ENCODE assay signal across 9 mouse cellular contexts in the genomic region with DNA sequence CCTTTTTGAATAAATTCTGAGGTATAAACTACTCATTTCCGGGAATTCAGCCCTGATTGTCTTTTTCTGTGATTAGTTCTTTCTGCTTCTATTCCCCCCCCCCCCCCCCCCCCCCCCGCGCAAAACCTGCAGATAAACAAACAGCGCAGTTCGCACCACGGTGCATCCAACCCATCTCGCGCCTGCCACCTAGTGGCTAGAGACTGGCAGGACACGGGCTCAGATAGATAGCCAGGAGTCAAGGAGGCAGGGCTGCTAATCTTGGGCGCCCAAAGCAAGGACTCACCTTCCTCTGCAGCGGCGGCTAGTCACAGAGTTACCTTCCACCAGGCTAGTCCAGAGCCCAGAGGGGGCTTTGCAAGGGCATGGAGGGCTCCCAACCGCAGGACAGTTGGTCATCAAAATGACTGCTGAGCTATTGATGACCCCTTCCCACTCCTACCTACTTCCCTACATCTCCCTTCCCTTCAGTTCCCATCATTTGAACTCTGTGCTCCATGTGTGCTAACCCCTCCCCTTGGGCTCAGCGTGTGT. TPM values are rescaled to one million over a fixed set of nuclear protein-coding genes. Genes with fewer than 3 reads are reported as not detected.
DNase-seq lines count a peak whose midpoint lies in the region; ATAC-seq and TF ChIP-seq lines count a peak whose summit lies in the region.
"Had no signal": no experiment of that assay in that cellular context is flagged by ENCODE, and none has a peak within 500 bp of the region (broad histone marks: within the 10 kb centered on the region; RNA-seq: fewer than 3 reads in every experiment).

No protein-coding gene starts in this region.

- no peak for TF ChIP-seq EP300 in liver, postnatal 0 days (IDR thresholded peaks at IDR 0.05; ENCODE audit: low read depth)

- H3K9ac ChIP-seq in liver, postnatal 0 days (replicated peaks): no peak overlapping the region
- H3K9ac ChIP-seq: heart, embryonic 15.5 days had no signal

- ATAC-seq in liver, postnatal 0 days: peak; percentile 47; the same call in 1 of the 2 replicates

- peak; percentile 68 to 75 for DNase-seq in CD8-positive naive resting alpha-beta T cell, adult 2 months (ENCODE audit: low read depth in 2 of 2, low spot score in 2 of 2)
- DNase-seq in adrenal gland, postnatal 10 days: peak; percentile 90
- peak; percentile 67 for DNase-seq in embryo, embryonic 11.5 days (ENCODE audit: low read depth, low spot score)
- DNase-seq in heart, embryonic 10.5 days (ENCODE audit: low spot score): peak; percentile 83
- peak; percentile 85 for DNase-seq in kidney, postnatal 14 days
- DNase-seq in liver, postnatal 0 days: peak; percentile 85
- DNase-seq in ovary, postnatal 36 days (ENCODE audit: low spot score): peak; percentile 77
- DNase-seq in thymus, postnatal 14 days: peak; percentile 80

- peak; percentile 85 for TF ChIP-seq CTCF in liver, postnatal 0 days (IDR thresholded peaks at IDR 0.05; ENCODE audit: low read depth)

- no peaks in the 10 kb centered on the region for H3K4me1 ChIP-seq in heart, embryonic 10.5 days
- H3K4me1 ChIP-seq in liver, postnatal 0 days (ENCODE audit: insufficient read depth): no peaks in the 10 kb centered on the region
- H3K4me1 ChIP-seq: heart, embryonic 15.5 days had no signal

- WGBS in heart, embryonic 10.5 days: 5% methylated on average over 10 of the region's 14 CpGs
- WGBS in liver, postnatal 0 days (ENCODE audit: insufficient replicate concordance): 3% methylated on average over 12 of the region's 14 CpGs

- H3K27ac ChIP-seq in heart, embryonic 10.5 days: no peak overlapping the region
- no peak overlapping the region for H3K27ac ChIP-seq in liver, postnatal 0 days (ENCODE audit: low read depth)
- H3K27ac ChIP-seq: heart, embryonic 15.5 days had no signal

- H3K27me3 ChIP-seq in heart, embryonic 10.5 days (ENCODE audit: insufficient read depth, poor library complexity, severe bottlenecking): peaks cover 44% of the 10 kb centered on the region
- peaks cover 5% of the 10 kb centered on the region; the same call in 1 of the 2 replicates for H3K27me3 ChIP-seq in liver, postnatal 0 days (ENCODE audit: insufficient read depth, low read length)

- no peaks in the 10 kb centered on the region for H3K36me3 ChIP-seq in heart, embryonic 10.5 days
- H3K36me3 ChIP-seq in liver, postnatal 0 days (replicated peaks; ENCODE audit: insufficient read depth, low read length): no peaks in the 10 kb centered on the region
- H3K36me3 ChIP-seq: heart, embryonic 15.5 days had no signal

- no peak overlapping the region for H3K4me3 ChIP-seq in heart, embryonic 10.5 days
- H3K4me3 ChIP-seq in liver, postnatal 0 days (ENCODE audit: low read depth, low read length): no peak overlapping the region
- H3K4me3 ChIP-seq: heart, embryonic 15.5 days had no signal

- no peaks in the 10 kb centered on the region for H3K9me3 ChIP-seq in heart, embryonic 10.5 days
- no peaks in the 10 kb centered on the region for H3K9me3 ChIP-seq in liver, postnatal 0 days (ENCODE audit: low read length)
- H3K9me3 ChIP-seq: heart, embryonic 15.5 days had no signal

- H3K4me2 ChIP-seq in liver, postnatal 0 days (ENCODE audit: low read depth, low read length): no peak overlapping the region
- H3K4me2 ChIP-seq: heart, embryonic 15.5 days had no signal

RNA-seq across cellular contexts. Expression of a gene that starts 20.8 kb away (rescaled TPM):
- total RNA-seq in adrenal gland, postnatal 10 days (2021): 10 to 100 TPM; 23.2 to 26.3 TPM
- 10.7 and 12.6 TPM in 2 replicates for polyA plus RNA-seq in heart, embryonic 10.5 days (2016; fragmentation: Nextera tagmentation; extraction: Ambion mirVana)
- polyA plus RNA-seq in liver, postnatal 0 days (2015; fragmentation: Nextera tagmentation; extraction: Ambion mirVana): 1.8 TPM in 2 replicates

RNA-seq across cellular contexts. Expression of a gene that starts 38.2 kb away (rescaled TPM):
- total RNA-seq in adrenal gland, postnatal 10 days (2021): not detected
- polyA plus RNA-seq in heart, embryonic 10.5 days (2016; fragmentation: Nextera tagmentation; extraction: Ambion mirVana): 0.18 TPM in 1 of 2 replicates, not detected in the other
- not detected in 2 replicates for polyA plus RNA-seq in liver, postnatal 0 days (2015; fragmentation: Nextera tagmentation; extraction: Ambion mirVana)
- polyA plus RNA-seq: heart, embryonic 15.5 days had no signal

RNA-seq across cellular contexts. Expression of a gene that starts 44.8 kb away (rescaled TPM):
- 10 to 100 TPM; 10.6 to 12.9 TPM for total RNA-seq in adrenal gland, postnatal 10 days (2021)
- 29.2 and 40.9 TPM in 2 replicates for polyA plus RNA-seq in heart, embryonic 10.5 days (2016; fragmentation: Nextera tagmentation; extraction: Ambion mirVana)
- 7.5 and 9.5 TPM in 2 replicates for polyA plus RNA-seq in liver, postnatal 0 days (2015; fragmentation: Nextera tagmentation; extraction: Ambion mirVana)
